Mouse (Mus musculus) kidney, adult 2 months (tissue): ENCODE data around the gene Sh3kbp1.

Experiments used
- CTCF ChIP-seq: fragments of 200-500 bp; conservative IDR thresholded peaks from 2 replicates; pipeline ENCODE4 v1.5.1; 2011; ENCODE audit warnings: low read depth, mild to moderate bottlenecking, control low read depth, low read length, moderate library complexity, mixed read lengths; ENCODE audit not compliant: insufficient read depth, insufficient read length
- POLR2A ChIP-seq: fragments of 200-500 bp; IDR thresholded peaks from one replicate; pipeline ENCODE4 v1.6.1; 2011; ENCODE audit warnings: low read depth, low read length, control low read depth

GRCm38 (mm10) chrX:159879455-159879854, 252.4 kb downstream of the Sh3kbp1 start:
- TF ChIP-seq POLR2A (no peak), CTCF (no peak)
